Mouse (Mus musculus) heart, embryonic 12.5 days (tissue): ENCODE measurements at regions not wholly inside any gene's neighbourhood (a gene's known extent, or its start where the extent isn't known, plus 50 kb on each side); places are given as distances from the start of the nearest gene placed in this dataset.

Experiments used
- ATAC-seq: fragments of 200-750 bp; cut with Nextera tagmentation; 2 replicates; pipeline ENCODE4 v1.8.0; 2017; ENCODE audit warnings: moderate TSS enrichment, moderate library complexity; ENCODE audit not compliant: insufficient number of reproducible peaks, low FRiP score
- H3K27ac ChIP-seq: fragments of 300-500 bp; sonication (generic); 2 replicates; pipeline ENCODE4 v1.5.1; 2016; ENCODE audit warnings: mild to moderate bottlenecking, moderate library complexity; ENCODE audit not compliant: poor library complexity, severe bottlenecking
- H3K27me3 ChIP-seq: fragments of 300-500 bp; sonication (generic); replicated peaks from 2 replicates; pipeline ENCODE4 v1.6.1; 2016; ENCODE audit warnings: mild to moderate bottlenecking, moderate library complexity
- H3K36me3 ChIP-seq: fragments of 300-500 bp; sonication (generic); 2 replicates; pipeline ENCODE4 v1.6.1; 2016; ENCODE audit warnings: mild to moderate bottlenecking, moderate library complexity
- H3K4me1 ChIP-seq: fragments of 300-500 bp; sonication (generic); replicated peaks from 2 replicates; pipeline ENCODE4 v1.6.1; 2016; ENCODE audit warnings: mild to moderate bottlenecking
- H3K4me2 ChIP-seq: fragments of 300-500 bp; sonication (generic); 2 replicates; pipeline ENCODE4 v1.6.1; 2016; ENCODE audit warnings: mild to moderate bottlenecking, moderate library complexity
- H3K4me3 ChIP-seq: fragments of 300-500 bp; sonication (generic); 2 replicates; pipeline ENCODE4 v1.5.1; 2016; ENCODE audit warnings: mild to moderate bottlenecking
- H3K9ac ChIP-seq: fragments of 300-500 bp; sonication (generic); 2 replicates; pipeline ENCODE4 v1.6.1; 2016; ENCODE audit warnings: mild to moderate bottlenecking, moderate library complexity
- H3K9me3 ChIP-seq: fragments of 300-500 bp; sonication (generic); replicated peaks from 2 replicates; pipeline ENCODE4 v1.6.1; 2016; ENCODE audit warnings: mild to moderate bottlenecking, moderate library complexity
- WGBS: fragments of 180-500 bp; shearing (Covaris S2); methylation state at CpG from one replicate; pipeline ENCODE4 v1.1.7; 2016; 5-methylcytosine and 5-hydroxymethylcytosine counted together

DNA sequence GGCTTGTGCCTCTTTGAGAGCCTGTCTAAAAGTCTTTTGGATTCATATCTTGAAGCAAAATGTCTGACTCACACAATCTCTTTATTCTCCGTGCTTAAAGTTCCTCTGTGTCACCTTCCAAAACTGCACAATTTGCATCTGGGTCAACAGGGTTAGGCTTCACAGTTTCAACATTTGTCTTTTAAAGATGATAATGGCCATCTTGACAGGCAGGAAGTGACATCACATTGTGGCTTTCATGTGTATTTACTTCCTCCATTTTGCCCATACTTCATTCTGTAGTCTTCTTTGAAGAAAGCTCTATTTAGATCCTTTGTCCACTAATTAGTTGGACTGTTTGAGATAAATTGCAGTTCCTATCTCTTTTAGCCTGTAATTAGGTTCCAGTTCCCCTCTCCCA lies 135.1 kb downstream of the Ndufa10 start:
- ATAC-seq: no peak
- no peaks in the 10 kb centered on the region for H3K9me3 ChIP-seq
- H3K4me1 ChIP-seq: peaks cover 14% of the 10 kb centered on the region
- H3K27ac ChIP-seq: no peak overlapping the region
- H3K4me2 ChIP-seq: no peak overlapping the region
- H3K4me3 ChIP-seq: no peak overlapping the region
- 67% methylated on average over 1 of the region's 1 CpGs for WGBS
- H3K27me3 ChIP-seq: no peaks in the 10 kb centered on the region
- no peaks in the 10 kb centered on the region for H3K36me3 ChIP-seq
- no peak overlapping the region for H3K9ac ChIP-seq

DNA sequence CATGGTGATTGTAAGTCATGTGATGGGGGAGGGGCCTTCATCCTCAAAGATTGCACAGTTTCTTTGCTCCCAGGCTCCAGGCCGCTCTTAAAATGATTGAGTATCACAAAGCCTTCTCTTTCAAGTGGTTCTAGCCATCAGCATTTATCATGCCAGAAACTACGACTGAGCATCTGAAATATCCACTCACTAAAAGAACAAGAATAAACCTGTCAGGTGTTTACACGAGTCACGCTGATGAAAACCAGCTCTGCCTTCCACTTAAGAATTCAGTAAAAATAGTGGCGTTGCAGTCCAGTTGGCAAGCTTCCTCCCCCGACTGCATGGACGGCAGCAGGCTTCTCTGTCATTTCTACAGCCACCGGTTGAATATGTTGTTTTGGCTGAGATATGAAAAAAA lies 136.2 kb downstream of the Ndufa10 start:
- Histone ChIP-seq H3K27me3 (no peaks in the 10 kb centered on the region), H3K9ac (no peak overlapping the region), H3K9me3 (no peaks in the 10 kb centered on the region), H3K4me1 (peaks cover 10% of the 10 kb centered on the region), H3K27ac (peak overlapping the region; percentile 44; the same call in 1 of the 2 replicates), H3K4me3 (no peak overlapping the region), H3K4me2 (no peak overlapping the region), H3K36me3 (no peaks in the 10 kb centered on the region)
- ATAC-seq: peak; percentile 42; the same call in 1 of the 2 replicates
- 25% methylated on average over 8 of the region's 8 CpGs for WGBS

DNA sequence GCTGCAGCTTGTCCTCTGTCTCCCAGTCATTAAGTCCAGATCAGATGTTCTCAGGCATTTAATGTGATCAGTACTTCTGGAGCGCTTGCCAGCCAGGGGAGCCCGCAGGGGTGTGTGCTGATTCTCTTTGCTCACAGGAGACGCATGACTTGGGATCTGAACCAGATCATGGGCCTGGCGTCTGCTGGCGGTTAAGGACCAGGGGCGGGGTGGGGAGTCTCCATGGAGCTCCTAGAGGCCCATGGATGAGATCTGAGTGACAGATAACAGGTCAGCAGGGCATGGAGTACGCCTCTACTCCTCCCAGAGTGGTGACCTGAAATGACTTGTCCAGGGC lies 136.7 kb upstream of the Hdac4 start:
- ATAC-seq: no peak; the same call in 1 of the 2 replicates
- H3K9ac ChIP-seq: no peak overlapping the region
- H3K27ac ChIP-seq: no peak overlapping the region
- no peaks in the 10 kb centered on the region for H3K36me3 ChIP-seq
- WGBS: 76% methylated on average over 7 of the region's 7 CpGs
- H3K4me1 ChIP-seq: peaks cover 16% of the 10 kb centered on the region; the same call in 1 of the 2 replicates
- H3K4me3 ChIP-seq: no peak overlapping the region
- no peaks in the 10 kb centered on the region for H3K9me3 ChIP-seq
- H3K27me3 ChIP-seq: no peaks in the 10 kb centered on the region
- H3K4me2 ChIP-seq: no peak overlapping the region

DNA sequence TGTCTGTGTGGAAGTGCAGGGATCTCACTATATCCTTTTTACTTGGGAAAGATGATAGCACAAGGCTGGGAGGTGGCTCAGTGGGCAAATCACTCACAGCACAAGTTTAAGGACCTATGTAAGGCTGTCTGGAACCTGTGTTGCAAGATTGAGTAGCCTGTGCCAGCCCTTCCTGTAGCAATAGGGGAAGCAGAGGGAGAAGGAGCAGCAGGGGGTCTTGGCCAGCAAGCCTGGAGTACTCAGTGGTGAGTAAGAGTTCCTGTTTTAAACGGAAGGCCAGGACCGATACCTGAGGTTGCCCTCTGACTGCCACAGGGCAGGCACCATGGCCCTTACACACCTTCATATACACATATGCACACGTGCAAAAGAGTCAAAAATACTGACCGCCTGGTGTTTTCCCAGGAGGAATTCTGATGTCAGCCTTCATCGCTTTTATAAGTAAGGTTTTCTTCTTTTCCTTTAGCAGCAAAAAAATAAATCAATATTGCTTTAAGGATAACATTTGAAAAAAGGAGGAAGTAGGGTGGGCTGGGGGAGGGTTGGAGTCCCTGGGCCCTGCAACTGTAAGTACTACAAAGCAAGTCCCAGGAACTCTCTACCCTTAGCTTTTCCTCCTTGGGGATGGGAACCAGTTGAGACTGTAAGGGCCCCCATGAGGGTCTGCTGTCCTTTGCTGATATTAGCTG lies 136.2 kb upstream of the Hdac4 start:
- Histone ChIP-seq H3K4me1 (peaks cover 13% of the 10 kb centered on the region; the same call in 1 of the 2 replicates), H3K4me3 (no peak overlapping the region), H3K9me3 (no peaks in the 10 kb centered on the region), H3K36me3 (no peaks in the 10 kb centered on the region), H3K9ac (no peak overlapping the region), H3K27ac (no peak overlapping the region), H3K4me2 (no peak overlapping the region), H3K27me3 (no peaks in the 10 kb centered on the region)
- no peak for ATAC-seq
- 66% methylated on average over 5 of the region's 5 CpGs for WGBS

DNA sequence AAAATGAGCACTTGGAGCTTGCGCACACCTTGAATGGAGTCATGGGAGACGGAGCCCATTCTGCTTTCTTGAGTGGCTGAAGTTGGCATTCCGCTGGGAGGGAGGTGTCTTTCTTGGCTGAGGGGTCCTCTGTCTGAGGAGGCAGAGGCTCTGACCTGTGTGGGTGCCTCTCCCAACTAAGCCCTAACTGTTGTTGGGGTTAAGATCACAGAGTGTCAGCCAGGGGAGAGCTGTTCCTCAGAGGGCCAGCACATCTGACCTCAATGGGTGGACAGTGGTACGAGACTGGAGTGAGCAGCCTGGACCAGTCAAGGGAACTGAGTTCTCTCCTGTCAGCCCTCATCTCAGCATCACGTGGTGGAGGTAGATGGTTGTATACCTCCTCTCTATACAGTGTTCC lies 134.7 kb upstream of the Hdac4 start:
- Histone ChIP-seq H3K4me3 (no peak overlapping the region), H3K9me3 (no peaks in the 10 kb centered on the region), H3K4me2 (no peak overlapping the region), H3K27me3 (no peaks in the 10 kb centered on the region), H3K4me1 (peaks cover 12% of the 10 kb centered on the region; the same call in 1 of the 2 replicates), H3K9ac (no peak overlapping the region), H3K36me3 (no peaks in the 10 kb centered on the region), H3K27ac (no peak overlapping the region)
- WGBS: 77% methylated on average over 5 of the region's 5 CpGs
- ATAC-seq: no peak

DNA sequence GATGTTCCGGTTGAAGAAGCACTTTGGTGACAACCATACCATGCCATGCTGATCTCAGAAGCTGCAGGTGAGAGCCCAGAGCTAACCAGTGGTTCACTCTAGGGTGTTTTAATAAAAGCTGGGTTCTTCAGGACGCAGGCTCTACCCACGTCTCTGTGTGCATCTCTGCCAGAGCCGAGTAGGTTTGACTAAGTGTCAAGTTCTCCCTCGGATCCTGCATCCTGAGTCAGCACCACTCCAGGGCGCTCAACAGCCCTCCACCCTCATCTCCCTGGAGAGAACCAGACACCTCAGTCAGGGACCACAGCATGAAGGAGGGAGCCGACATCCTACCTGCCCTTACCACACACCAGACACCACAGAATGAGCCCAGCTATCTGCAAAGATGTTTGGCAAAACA lies 134.0 kb upstream of the Hdac4 start:
- 73% methylated on average over 7 of the region's 7 CpGs for WGBS
- no peak for ATAC-seq
- H3K4me2 ChIP-seq: no peak overlapping the region
- peaks cover 12% of the 10 kb centered on the region; the same call in 1 of the 2 replicates for H3K4me1 ChIP-seq
- no peak overlapping the region for H3K27ac ChIP-seq
- H3K9ac ChIP-seq: no peak overlapping the region
- no peak overlapping the region for H3K4me3 ChIP-seq
- H3K9me3 ChIP-seq: no peaks in the 10 kb centered on the region
- no peaks in the 10 kb centered on the region for H3K27me3 ChIP-seq
- no peaks in the 10 kb centered on the region for H3K36me3 ChIP-seq

DNA sequence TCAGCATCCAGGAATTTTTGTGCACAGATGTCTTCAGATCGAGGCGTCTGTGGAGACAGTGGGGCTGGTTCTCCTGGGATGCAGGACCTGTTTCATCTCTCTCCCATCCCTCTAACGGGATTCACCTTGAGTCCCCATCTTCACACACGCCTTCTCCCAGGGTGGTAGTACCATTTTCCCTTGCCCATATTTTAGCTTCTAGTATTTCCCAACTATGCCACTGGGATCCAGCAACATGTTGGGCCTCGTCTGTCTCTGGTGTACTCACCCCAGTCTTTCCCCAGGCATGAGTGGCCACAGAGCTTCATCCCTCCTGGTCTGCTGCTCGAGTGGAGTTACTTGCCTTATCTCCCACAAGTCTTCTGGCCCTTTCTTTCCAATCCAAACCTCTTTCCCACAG lies 131.6 kb upstream of the Hdac4 start:
- no peaks in the 10 kb centered on the region for H3K9me3 ChIP-seq
- H3K36me3 ChIP-seq: no peaks in the 10 kb centered on the region
- no peak overlapping the region for H3K27ac ChIP-seq
- no peak overlapping the region for H3K4me2 ChIP-seq
- no peak overlapping the region for H3K4me3 ChIP-seq
- no peaks in the 10 kb centered on the region for H3K27me3 ChIP-seq
- 80% methylated on average over 6 of the region's 6 CpGs for WGBS
- H3K4me1 ChIP-seq: peaks cover 10% of the 10 kb centered on the region; the same call in 1 of the 2 replicates
- H3K9ac ChIP-seq: no peak overlapping the region
- no peak for ATAC-seq

DNA sequence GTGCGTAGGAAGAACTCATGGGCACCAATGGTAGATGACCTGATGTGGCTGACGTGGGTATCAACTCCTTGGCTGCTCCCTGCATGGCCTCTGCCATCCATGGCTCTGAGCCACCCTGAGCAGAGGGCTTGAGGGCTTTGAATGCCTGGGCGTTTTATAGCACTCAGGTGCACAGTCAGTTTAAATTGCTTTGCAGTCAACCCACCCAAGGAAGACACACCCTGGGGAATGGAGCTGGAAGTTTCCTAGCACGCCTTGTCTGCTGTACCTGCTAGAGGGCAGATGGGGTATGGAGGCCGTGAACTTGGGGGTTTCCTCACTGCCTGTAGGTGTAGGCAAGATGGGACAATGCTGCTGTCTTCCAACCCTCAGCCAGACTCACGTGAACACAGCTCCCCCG lies 129.8 kb upstream of the Hdac4 start:
- H3K9me3 ChIP-seq: no peaks in the 10 kb centered on the region
- H3K4me1 ChIP-seq: no peaks in the 10 kb centered on the region
- WGBS: 77% methylated on average over 7 of the region's 7 CpGs
- no peak overlapping the region for H3K27ac ChIP-seq
- no peak overlapping the region for H3K9ac ChIP-seq
- H3K4me2 ChIP-seq: no peak overlapping the region
- no peak overlapping the region for H3K4me3 ChIP-seq
- ATAC-seq: no peak
- no peaks in the 10 kb centered on the region for H3K27me3 ChIP-seq
- no peaks in the 10 kb centered on the region for H3K36me3 ChIP-seq

DNA sequence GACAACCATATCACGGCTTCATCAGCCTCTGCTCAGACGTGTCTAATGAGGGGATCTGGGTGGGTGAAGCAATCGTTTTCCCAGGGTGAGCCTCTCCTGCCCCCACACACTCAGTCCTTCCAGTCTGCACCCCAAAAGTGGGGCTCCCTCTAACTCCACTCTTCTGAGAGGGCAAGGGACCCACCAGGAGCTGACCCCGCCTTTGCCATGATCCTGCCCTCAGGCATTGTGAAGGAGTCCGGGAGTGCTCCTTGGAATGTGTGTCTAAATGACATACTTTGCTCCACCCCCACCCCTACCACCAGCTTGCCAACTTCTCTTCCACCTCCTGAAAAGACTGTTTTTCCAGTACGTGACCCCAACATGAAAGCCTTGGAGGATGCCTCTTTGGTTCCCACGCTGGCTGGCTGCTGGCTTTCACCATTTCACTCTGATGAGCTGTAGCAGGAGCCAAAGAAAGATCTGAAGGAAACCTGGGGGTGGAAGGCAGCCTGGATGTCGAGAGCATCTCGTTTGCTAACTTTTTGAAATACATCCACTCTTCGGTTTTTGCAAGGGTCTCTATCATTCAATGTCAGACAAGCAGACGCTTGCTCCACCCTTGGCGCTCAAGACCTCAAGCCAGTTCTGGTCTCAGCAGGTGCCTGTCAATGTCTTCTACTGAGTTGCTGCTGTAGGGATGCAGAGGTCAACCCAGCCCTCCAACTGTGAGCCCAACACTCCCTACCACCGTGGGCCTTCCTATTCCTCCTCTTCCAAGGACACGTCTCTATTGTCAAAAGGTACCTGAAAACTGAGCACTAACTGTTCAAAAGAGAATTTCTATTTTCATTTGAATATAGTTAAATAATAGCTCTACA lies 128.8 kb upstream of the Hdac4 start:
- H3K4me2 ChIP-seq: no peak overlapping the region
- no peak for ATAC-seq
- H3K9ac ChIP-seq: no peak overlapping the region
- no peak overlapping the region for H3K4me3 ChIP-seq
- H3K27ac ChIP-seq: no peak overlapping the region
- H3K9me3 ChIP-seq: no peaks in the 10 kb centered on the region
- H3K36me3 ChIP-seq: no peaks in the 10 kb centered on the region
- no peaks in the 10 kb centered on the region for H3K27me3 ChIP-seq
- 72% methylated on average over 14 of the region's 14 CpGs for WGBS
- H3K4me1 ChIP-seq: no peaks in the 10 kb centered on the region

DNA sequence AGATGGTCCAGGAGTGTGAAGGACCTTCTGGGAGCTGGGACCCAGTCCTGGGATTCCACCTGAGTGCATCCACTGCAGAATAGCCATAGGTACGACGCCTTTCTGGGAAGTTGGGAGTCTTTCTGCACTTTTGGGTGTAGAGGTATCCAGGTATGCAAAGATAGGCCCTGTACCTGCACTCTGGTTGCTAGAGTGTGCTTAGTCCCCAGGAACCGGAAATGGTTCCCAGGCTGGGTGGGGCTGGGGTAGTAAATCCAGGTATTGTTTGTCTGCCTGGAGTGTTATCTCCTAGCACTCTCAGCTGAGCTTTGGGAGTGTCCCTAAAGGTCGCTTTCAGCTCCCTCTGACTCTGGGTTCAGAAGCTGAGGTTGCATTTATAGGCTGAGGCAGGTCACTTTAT lies 121.6 kb upstream of the Hdac4 start:
- Histone ChIP-seq H3K4me2 (no peak overlapping the region), H3K9me3 (no peaks in the 10 kb centered on the region), H3K9ac (no peak overlapping the region), H3K27ac (no peak overlapping the region), H3K4me3 (no peak overlapping the region), H3K27me3 (no peaks in the 10 kb centered on the region), H3K4me1 (peaks cover 10% of the 10 kb centered on the region; the same call in 1 of the 2 replicates), H3K36me3 (no peaks in the 10 kb centered on the region)
- WGBS: 82% methylated on average over 4 of the region's 4 CpGs
- ATAC-seq: no peak

DNA sequence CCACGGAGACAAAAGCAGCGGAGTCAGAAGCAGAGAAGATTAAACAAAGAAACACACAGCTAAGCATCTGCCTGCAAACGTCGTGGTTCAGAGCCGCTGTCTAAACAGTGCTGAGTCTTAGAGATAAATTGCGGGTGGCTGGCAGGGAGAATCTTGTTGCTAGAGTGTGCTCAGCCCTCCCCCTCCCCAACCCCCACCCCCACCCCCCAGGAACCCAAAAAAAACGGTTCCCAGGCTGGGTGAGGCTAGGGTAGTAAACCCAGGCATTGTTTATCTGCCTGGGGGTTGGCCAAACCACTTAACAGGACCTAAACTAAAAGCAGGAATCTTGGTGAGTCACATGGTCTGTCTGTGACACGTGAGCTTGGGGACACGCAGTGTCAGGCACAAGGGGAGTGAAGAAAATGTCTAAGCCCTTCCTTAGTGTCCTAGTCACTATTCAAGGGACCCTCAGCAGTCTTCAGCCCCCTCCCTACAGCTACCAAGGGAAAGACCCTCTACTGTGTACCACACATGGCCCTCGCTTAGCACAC lies 120.8 kb upstream of the Hdac4 start:
- no peaks in the 10 kb centered on the region for H3K27me3 ChIP-seq
- H3K9me3 ChIP-seq: no peaks in the 10 kb centered on the region
- H3K4me2 ChIP-seq: peak overlapping the region; percentile 52
- peaks cover 10% of the 10 kb centered on the region; the same call in 1 of the 2 replicates for H3K4me1 ChIP-seq
- H3K9ac ChIP-seq: no peak overlapping the region
- H3K36me3 ChIP-seq: no peaks in the 10 kb centered on the region
- 18% methylated on average over 10 of the region's 10 CpGs for WGBS
- peak; percentile 29; the same call in 1 of the 2 replicates for ATAC-seq
- 0 out of 2 replicates have a peak overlapping the region, but pooled peaks have one; percentile 4 for H3K4me3 ChIP-seq
- H3K27ac ChIP-seq: no peak overlapping the region
